Mouse (Mus musculus): ENCODE measurements around the gene Vwf. TPM values are rescaled to one million over a fixed set of nuclear protein-coding genes. Genes with fewer than 3 reads are reported as not detected.

Gene Vwf
- polyA plus RNA-seq, 1 experiment, result 15.0 TPM

GRCm38 (mm10) chr6:125566656-125567055 lies 20.1 kb downstream of the Vwf start:
- no peak overlapping the region for H3K27ac ChIP-seq (ENCODE audit: insufficient read depth, low read length)
- WGBS, result 96% methylated on average over 3 of the region's 3 CpGs
- no peaks in the 10 kb centered on the region for H3K4me1 ChIP-seq (ENCODE audit: control insufficient read depth, insufficient read depth, low read length)
- no peaks in the 10 kb centered on the region for H3K27me3 ChIP-seq (ENCODE audit: control insufficient read depth, insufficient read depth, low read length)
- no peak overlapping the region for H3K4me3 ChIP-seq (replicated peaks; ENCODE audit: insufficient read depth, low read depth, low read length)
- DNase-seq, result no peak
- TF ChIP-seq POLR2A (IDR thresholded peaks at IDR 0.05; ENCODE audit: borderline replicate concordance, insufficient read depth, low read length) (no peak), CTCF (IDR thresholded peaks at IDR 0.05; ENCODE audit: borderline replicate concordance, insufficient read depth, low read depth, low read length) (no peak)

- DNase-seq, result no peak
- H3K4me1 ChIP-seq (ENCODE audit: control insufficient read depth, insufficient read depth, low read length), result peaks cover 7% of the 10 kb centered on the region; the same call in 1 of the 2 replicates
- H3K4me3 ChIP-seq (replicated peaks; ENCODE audit: insufficient read depth, low read depth, low read length), result no peak overlapping the region
- H3K27me3 ChIP-seq (ENCODE audit: control insufficient read depth, insufficient read depth, low read length), result no peaks in the 10 kb centered on the region
- 98% methylated on average over 2 of the region's 2 CpGs for WGBS
- H3K27ac ChIP-seq (ENCODE audit: insufficient read depth, low read length), result no peak overlapping the region
- TF ChIP-seq POLR2A (IDR thresholded peaks at IDR 0.05; ENCODE audit: borderline replicate concordance, insufficient read depth, low read length) (no peak), CTCF (IDR thresholded peaks at IDR 0.05; ENCODE audit: borderline replicate concordance, insufficient read depth, low read depth, low read length) (no peak)
These were observed 21.8 kb downstream of the Vwf start for GRCm38 (mm10) chr6:125568381-125568780.

DNA sequence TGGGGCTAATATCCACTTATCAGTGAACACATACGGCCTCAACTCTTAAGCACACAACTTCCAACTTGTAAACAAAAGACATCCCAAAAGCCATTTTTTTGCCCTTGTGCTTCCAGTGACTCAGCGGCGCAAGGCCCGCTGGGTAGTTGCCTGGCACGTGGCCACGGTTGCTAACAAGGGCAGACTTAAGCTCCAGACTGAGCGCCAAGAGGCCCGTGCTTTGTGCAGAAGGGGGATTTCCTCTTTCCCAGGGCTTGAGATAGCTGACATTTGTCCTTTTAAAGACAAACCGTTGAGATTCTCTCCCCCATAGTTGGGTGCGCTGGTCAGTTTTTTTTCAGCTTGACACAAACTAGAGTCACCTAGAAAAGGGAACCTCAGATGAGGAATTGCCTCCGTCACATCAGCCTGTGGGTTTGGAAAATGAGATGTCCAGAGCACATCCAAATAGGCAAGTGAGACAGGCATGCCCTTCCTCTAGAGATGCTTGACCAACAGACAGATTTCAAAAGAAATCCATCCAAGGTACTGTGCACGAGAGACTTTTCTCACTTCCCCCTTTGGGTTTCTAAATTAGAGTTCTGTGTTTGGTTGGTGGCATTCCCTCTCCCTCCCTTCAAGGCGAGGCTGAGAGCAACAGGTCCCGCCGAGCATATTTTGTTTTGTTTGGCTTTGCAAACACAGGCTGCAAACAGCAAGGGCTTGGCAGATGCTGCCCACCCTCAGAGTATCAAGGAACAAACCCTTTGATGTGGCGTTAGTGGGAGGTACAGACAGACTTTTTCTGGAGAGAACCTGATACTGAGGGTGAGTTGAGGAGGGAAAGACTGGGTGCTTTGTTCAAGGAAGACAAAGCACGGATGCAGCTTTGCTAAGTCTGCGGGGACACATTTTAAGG lies 26.0 kb downstream of the Vwf start:
- WGBS, result 17% methylated on average over 18 of the region's 18 CpGs
- TF ChIP-seq POLR2A (IDR thresholded peaks at IDR 0.05; ENCODE audit: borderline replicate concordance, insufficient read depth, low read length) (no peak), CTCF (IDR thresholded peaks at IDR 0.05; ENCODE audit: borderline replicate concordance, insufficient read depth, low read depth, low read length) (no peak)
- no peaks in the 10 kb centered on the region for H3K27me3 ChIP-seq (ENCODE audit: control insufficient read depth, insufficient read depth, low read length)
- DNase-seq, result peak; percentile 57 to 66
- H3K4me1 ChIP-seq (ENCODE audit: control insufficient read depth, insufficient read depth, low read length), result peaks cover 12% of the 10 kb centered on the region; the same call in 1 of the 2 replicates
- H3K4me3 ChIP-seq (replicated peaks; ENCODE audit: insufficient read depth, low read depth, low read length), result no peak overlapping the region
- no peak overlapping the region for H3K27ac ChIP-seq (ENCODE audit: insufficient read depth, low read length)

GRCm38 (mm10) chr6:125573189-125573928 lies 26.8 kb downstream of the Vwf start:
- Histone ChIP-seq H3K4me3 (replicated peaks; ENCODE audit: insufficient read depth, low read depth, low read length) (no peak overlapping the region), H3K27ac (ENCODE audit: insufficient read depth, low read length) (no peak overlapping the region), H3K27me3 (ENCODE audit: control insufficient read depth, insufficient read depth, low read length) (no peaks in the 10 kb centered on the region), H3K4me1 (ENCODE audit: control insufficient read depth, insufficient read depth, low read length) (peaks cover 16% of the 10 kb centered on the region; the same call in 1 of the 2 replicates)
- DNase-seq, result peak; percentile 27 to 44
- TF ChIP-seq CTCF (IDR thresholded peaks at IDR 0.05; ENCODE audit: borderline replicate concordance, insufficient read depth, low read depth, low read length) (no peak), POLR2A (IDR thresholded peaks at IDR 0.05; ENCODE audit: borderline replicate concordance, insufficient read depth, low read length) (no peak)
- WGBS, result 21% methylated on average over 14 of the region's 14 CpGs

DNA sequence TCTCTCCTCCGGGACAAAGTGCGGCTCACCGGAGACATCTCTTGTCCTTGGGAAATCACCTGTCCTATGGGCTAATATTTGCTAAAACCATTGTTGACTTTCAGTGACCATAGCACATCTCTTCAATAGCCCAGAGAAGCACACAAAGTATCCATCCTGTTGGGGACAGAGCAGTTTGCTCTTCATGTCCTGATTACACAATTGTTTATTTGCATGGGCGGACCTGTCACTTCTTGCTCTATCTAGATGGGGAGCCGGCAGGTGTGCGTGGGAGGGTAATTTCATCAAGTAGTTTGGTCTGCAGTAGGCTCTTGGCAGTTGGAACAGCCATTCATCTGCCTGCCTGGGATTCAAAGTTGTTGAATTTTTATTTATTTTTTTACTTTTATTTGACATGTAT lies 28.5 kb downstream of the Vwf start:
- WGBS, result 75% methylated on average over 6 of the region's 6 CpGs
- H3K4me3 ChIP-seq (replicated peaks; ENCODE audit: insufficient read depth, low read depth, low read length), result no peak overlapping the region
- TF ChIP-seq CTCF (IDR thresholded peaks at IDR 0.05; ENCODE audit: borderline replicate concordance, insufficient read depth, low read depth, low read length) (no peak), POLR2A (IDR thresholded peaks at IDR 0.05; ENCODE audit: borderline replicate concordance, insufficient read depth, low read length) (no peak)
- peaks cover 21% of the 10 kb centered on the region for H3K4me1 ChIP-seq (ENCODE audit: control insufficient read depth, insufficient read depth, low read length)
- H3K27me3 ChIP-seq (ENCODE audit: control insufficient read depth, insufficient read depth, low read length), result no peaks in the 10 kb centered on the region
- no peak for DNase-seq
- H3K27ac ChIP-seq (ENCODE audit: insufficient read depth, low read length), result no peak overlapping the region

- DNase-seq, result no peak
- H3K4me1 ChIP-seq (ENCODE audit: control insufficient read depth, insufficient read depth, low read length), result peaks cover 19% of the 10 kb centered on the region
- H3K27me3 ChIP-seq (ENCODE audit: control insufficient read depth, insufficient read depth, low read length), result no peaks in the 10 kb centered on the region
- no peak overlapping the region for H3K4me3 ChIP-seq (replicated peaks; ENCODE audit: insufficient read depth, low read depth, low read length)
- 94% methylated on average over 9 of the region's 9 CpGs for WGBS
- TF ChIP-seq POLR2A (IDR thresholded peaks at IDR 0.05; ENCODE audit: borderline replicate concordance, insufficient read depth, low read length) (no peak), CTCF (IDR thresholded peaks at IDR 0.05; ENCODE audit: borderline replicate concordance, insufficient read depth, low read depth, low read length) (no peak)
- no peak overlapping the region for H3K27ac ChIP-seq (ENCODE audit: insufficient read depth, low read length)
These were observed 30.7 kb downstream of the Vwf start for GRCm38 (mm10) chr6:125577301-125577700.

DNA sequence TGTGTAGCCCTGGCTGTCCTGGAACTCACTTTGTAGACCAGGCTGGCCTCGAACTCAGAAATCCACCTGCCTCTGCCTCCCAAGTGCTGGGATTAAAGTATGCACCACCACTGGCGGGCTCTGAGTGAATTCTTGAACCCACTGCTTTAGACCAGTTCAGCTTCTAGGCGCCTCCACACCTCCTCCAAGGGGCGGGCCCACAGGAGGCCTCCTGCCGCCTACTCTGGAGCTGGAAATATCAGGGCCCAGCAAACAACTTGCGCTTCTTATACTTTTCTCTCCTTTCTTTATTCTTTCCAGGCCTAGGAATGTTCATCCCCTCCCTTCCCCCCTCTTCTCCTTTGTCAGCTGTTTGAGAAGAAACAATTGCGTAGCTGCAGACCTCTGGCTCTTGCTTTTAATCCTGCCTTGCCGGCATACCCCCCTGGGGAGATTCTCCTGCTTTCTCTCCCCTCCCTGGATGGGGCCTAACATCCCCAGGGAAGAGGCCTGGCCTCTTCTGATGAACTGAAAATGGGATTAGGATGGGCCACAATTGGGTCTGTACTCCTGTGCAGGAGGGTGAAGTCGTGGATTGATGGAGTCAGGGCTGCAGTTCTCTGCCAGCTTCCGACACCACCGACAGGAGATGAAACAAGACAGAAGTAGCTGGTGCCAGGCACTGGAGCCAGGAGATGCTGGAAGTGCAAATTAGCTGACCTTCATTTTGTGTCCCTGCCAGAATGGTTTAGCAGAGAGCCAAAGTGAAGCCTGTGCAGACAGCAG lies 31.5 kb downstream of the Vwf start:
- TF ChIP-seq CTCF (IDR thresholded peaks at IDR 0.05; ENCODE audit: borderline replicate concordance, insufficient read depth, low read depth, low read length) (no peak), POLR2A (IDR thresholded peaks at IDR 0.05; ENCODE audit: borderline replicate concordance, insufficient read depth, low read length) (no peak)
- H3K4me1 ChIP-seq (ENCODE audit: control insufficient read depth, insufficient read depth, low read length), result peaks cover 14% of the 10 kb centered on the region
- H3K27ac ChIP-seq (ENCODE audit: insufficient read depth, low read length), result no peak overlapping the region
- DNase-seq, result peak; percentile 83 to 96
- no peak overlapping the region for H3K4me3 ChIP-seq (replicated peaks; ENCODE audit: insufficient read depth, low read depth, low read length)
- no peaks in the 10 kb centered on the region for H3K27me3 ChIP-seq (ENCODE audit: control insufficient read depth, insufficient read depth, low read length)
- 52% methylated on average over 11 of the region's 11 CpGs for WGBS
